Comparison of ENCODE assay signal across 12 mouse cellular contexts in the genomic region with DNA sequence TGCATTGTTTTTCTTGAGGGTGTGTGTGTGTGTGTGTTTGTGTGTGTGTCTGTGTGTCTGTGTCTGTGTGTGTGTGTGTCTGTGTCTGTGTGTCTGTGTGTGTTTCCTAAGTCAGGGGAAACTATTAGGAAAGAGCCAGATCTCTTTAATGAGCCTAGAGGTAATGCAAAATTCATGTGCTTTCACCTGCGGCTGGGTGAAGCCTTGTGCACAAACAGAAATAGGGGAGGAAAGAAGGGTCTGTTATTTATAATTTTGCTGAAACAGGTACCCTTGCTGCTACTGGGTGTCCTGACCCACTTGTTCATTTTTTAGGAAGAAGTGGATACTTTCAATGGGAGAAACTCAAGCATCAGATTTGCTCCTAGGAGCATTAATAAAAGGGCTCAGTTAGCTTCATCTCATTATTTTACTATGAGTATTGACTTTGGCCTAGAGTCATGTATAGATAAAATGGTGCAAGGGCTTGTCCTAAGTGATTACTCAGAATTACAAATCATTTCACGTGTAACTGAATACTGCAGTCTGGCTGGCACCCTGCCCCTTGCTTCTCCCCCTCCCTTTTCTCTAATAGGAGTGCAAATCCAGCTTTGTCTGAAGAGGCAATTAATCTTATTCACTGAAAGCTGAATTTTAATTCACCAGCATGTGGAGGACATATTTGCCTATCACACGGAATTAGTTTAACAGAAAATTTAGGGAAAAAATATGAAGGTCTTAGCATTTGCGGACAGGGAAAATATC.
DNase-seq lines count a peak whose midpoint lies in the region; ATAC-seq lines count a peak whose summit lies in the region.
"Had no signal": no experiment of that assay in that cellular context is flagged by ENCODE, and none has a peak within 500 bp of the region (broad histone marks: within the 10 kb centered on the region; RNA-seq: fewer than 3 reads in every experiment).

No protein-coding gene starts in this region.

- H3K36me3 ChIP-seq in forebrain, embryonic 14.5 days (ENCODE audit: control insufficient read depth, insufficient read depth, low read length) = no peaks in the 10 kb centered on the region
- no peaks in the 10 kb centered on the region for H3K36me3 ChIP-seq in midbrain, embryonic 14.5 days (ENCODE audit: control insufficient read depth, insufficient read depth, low read length)
- H3K36me3 ChIP-seq: embryonic facial prominence, embryonic 12.5 days; heart, embryonic 12.5 days; intestine, embryonic 15.5 days; liver, embryonic 12.5 days had no signal

- intact Hi-C loops in gastrocnemius, postnatal 14 days (cut with DNase I; ENCODE audit: low total_unique reads) = no loop called here

- H3K4me3 ChIP-seq in forebrain, embryonic 14.5 days (ENCODE audit: low read depth, low read length) = no peak overlapping the region
- no peak overlapping the region for H3K4me3 ChIP-seq in midbrain, embryonic 14.5 days (replicated peaks; ENCODE audit: low read depth, low read length)
- H3K4me3 ChIP-seq: embryonic facial prominence, embryonic 12.5 days; heart, embryonic 12.5 days; intestine, embryonic 15.5 days; liver, embryonic 12.5 days had no signal

- DNase-seq in layer of hippocampus, postnatal 10 days (ENCODE audit: low spot score in 2 of 2) = peak; percentile 36 to 45
- no peak for DNase-seq in layer of hippocampus, adult 11-12 months (ENCODE audit: low spot score)
- DNase-seq in NIH3T3 (ENCODE audit: low read depth) = peak; percentile 87
- DNase-seq in forebrain, embryonic 14.5 days (ENCODE audit: low spot score) = peak; percentile 90
- DNase-seq in midbrain, embryonic 14.5 days = peak; percentile 72
- no peak for DNase-seq in gastrocnemius, postnatal 14 days
- no peak for DNase-seq in lung, postnatal 25 days (ENCODE audit: low spot score)

- peak overlapping the region; percentile 22; the same call in 1 of the 2 replicates for H3K27ac ChIP-seq in forebrain, embryonic 14.5 days (ENCODE audit: low read depth, low read length)
- no peak overlapping the region for H3K27ac ChIP-seq in midbrain, embryonic 14.5 days (replicated peaks; ENCODE audit: low read depth, low read length)
- H3K27ac ChIP-seq: embryonic facial prominence, embryonic 12.5 days; intestine, embryonic 15.5 days; liver, embryonic 12.5 days had no signal

- H3K27me3 ChIP-seq in forebrain, embryonic 14.5 days (replicated peaks; ENCODE audit: control insufficient read depth, insufficient read depth, low read length) = no peaks in the 10 kb centered on the region
- no peaks in the 10 kb centered on the region for H3K27me3 ChIP-seq in midbrain, embryonic 14.5 days (ENCODE audit: control insufficient read depth, insufficient read depth, low read length)
- H3K27me3 ChIP-seq: embryonic facial prominence, embryonic 12.5 days; heart, embryonic 12.5 days; intestine, embryonic 15.5 days; liver, embryonic 12.5 days had no signal

- 21% methylated on average over 4 of the region's 4 CpGs for WGBS in forebrain, embryonic 14.5 days
- WGBS in midbrain, embryonic 14.5 days = 42% methylated on average over 4 of the region's 4 CpGs

- ATAC-seq in forebrain, embryonic 14.5 days = peak; percentile 94
- peak; percentile 55; the same call in 1 of the 2 replicates for ATAC-seq in midbrain, embryonic 14.5 days (ENCODE audit: low FRiP score, low TSS enrichment)
- ATAC-seq in erythroid progenitor cell, adult 5-6 weeks (replicated peaks; ENCODE audit: low FRiP score, poor library complexity, severe bottlenecking) = no peak
- ATAC-seq: intestine, embryonic 15.5 days; liver, embryonic 12.5 days had no signal

- no peak overlapping the region for H3K9ac ChIP-seq in forebrain, embryonic 14.5 days (ENCODE audit: low read length)
- H3K9ac ChIP-seq in midbrain, embryonic 14.5 days (replicated peaks; ENCODE audit: low read length) = no peak overlapping the region
- H3K9ac ChIP-seq: embryonic facial prominence, embryonic 12.5 days; heart, embryonic 12.5 days; intestine, embryonic 15.5 days; liver, embryonic 12.5 days had no signal

- peaks cover 5% of the 10 kb centered on the region; the same call in 1 of the 2 replicates for H3K4me1 ChIP-seq in forebrain, embryonic 14.5 days (ENCODE audit: control insufficient read depth, insufficient read depth, low read length)
- H3K4me1 ChIP-seq in midbrain, embryonic 14.5 days (ENCODE audit: control insufficient read depth, insufficient read depth, low read length) = peaks cover 13% of the 10 kb centered on the region; the same call in 1 of the 2 replicates
- H3K4me1 ChIP-seq: heart, embryonic 12.5 days; intestine, embryonic 15.5 days; liver, embryonic 12.5 days had no signal

- no peak overlapping the region for H3K4me2 ChIP-seq in forebrain, embryonic 14.5 days (ENCODE audit: low read length)
- H3K4me2 ChIP-seq in midbrain, embryonic 14.5 days (ENCODE audit: low read length) = no peak overlapping the region
- H3K4me2 ChIP-seq: embryonic facial prominence, embryonic 12.5 days; heart, embryonic 12.5 days; intestine, embryonic 15.5 days; liver, embryonic 12.5 days had no signal

- H3K9me3 ChIP-seq in forebrain, embryonic 14.5 days (replicated peaks; ENCODE audit: control insufficient read depth, low read length) = no peaks in the 10 kb centered on the region
- no peaks in the 10 kb centered on the region for H3K9me3 ChIP-seq in midbrain, embryonic 14.5 days (ENCODE audit: control insufficient read depth, low read length)
- H3K9me3 ChIP-seq: embryonic facial prominence, embryonic 12.5 days; heart, embryonic 12.5 days; intestine, embryonic 15.5 days; liver, embryonic 12.5 days had no signal

Comparison
In these comparisons a context has a peak if more than half of its experiments do, and no peak if none do; other contexts are left out.
1. DNase-seq: peak in layer of hippocampus, postnatal 10 days (2 of 2), NIH3T3 (single experiment), forebrain, embryonic 14.5 days (single experiment) and midbrain, embryonic 14.5 days (single experiment); none in layer of hippocampus, adult 11-12 months (single experiment), gastrocnemius, postnatal 14 days (single experiment) and lung, postnatal 25 days (single experiment).